Mouse (Mus musculus): ENCODE measurements around the gene Rpap1. TPM values are rescaled to one million over a fixed set of nuclear protein-coding genes. Genes with fewer than 3 reads are reported as not detected.
A peak's percentile ranks its signal among the peaks of the same experiment; 100 is the strongest.

The Rpap1 gene
- polyA plus RNA-seq, 1 experiment from 2014 or later, result 19.9 TPM

DNA sequence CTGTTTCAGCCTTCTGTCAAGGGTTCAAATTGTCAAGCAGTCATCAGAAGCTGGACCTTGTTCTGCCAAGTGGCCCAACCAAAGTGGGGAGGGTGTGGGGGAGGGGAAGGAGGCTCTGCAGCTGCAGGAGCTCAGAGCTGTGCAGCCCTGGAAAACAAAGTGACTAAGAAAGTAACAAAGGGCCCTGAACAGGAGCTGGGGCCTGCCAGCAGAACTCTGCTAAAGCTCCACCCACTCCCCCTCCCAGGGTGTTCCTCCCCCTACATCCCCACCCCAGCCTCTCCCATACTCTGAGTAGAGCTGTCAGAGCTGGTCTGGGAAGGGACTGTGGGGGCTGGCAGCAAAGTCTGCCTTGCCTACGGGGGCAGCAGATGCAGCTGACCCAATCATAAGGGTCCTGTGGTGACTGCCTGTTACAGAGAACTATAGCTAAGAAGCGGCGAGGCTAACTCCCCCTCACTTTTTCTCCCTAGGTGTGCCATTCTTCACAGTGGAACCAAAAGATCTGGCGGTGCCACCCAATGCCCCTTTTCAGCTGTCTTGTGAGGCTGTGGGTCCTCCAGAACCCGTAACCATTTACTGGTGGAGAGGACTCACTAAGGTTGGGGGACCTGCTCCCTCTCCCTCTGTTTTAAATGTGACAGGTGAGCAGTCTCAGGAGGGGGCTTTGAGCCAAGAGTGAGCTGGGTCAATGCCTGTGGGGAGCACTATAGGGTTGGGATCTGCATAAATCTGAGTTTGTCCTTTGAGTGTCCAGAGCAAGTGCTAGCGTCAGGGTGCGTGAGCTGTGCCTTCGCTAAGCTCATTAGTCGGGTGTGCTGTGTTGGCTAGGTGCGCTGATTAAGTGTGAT is 15.7 kb upstream of the Rpap1 start:
- peak overlapping the region; percentile 48 for H3K27ac ChIP-seq (ENCODE audit: low read depth, low read length)
- peak; percentile 68 for DNase-seq (ENCODE audit: low spot score)
- H3K27me3 ChIP-seq (ENCODE audit: control insufficient read depth, insufficient read depth, low read length), result 0 out of 2 replicates have a peak, but pooled peaks cover 9% of the 10 kb centered on the region
- no peaks in the 10 kb centered on the region for H3K36me3 ChIP-seq (ENCODE audit: control insufficient read depth, insufficient read depth, low read length)
- WGBS, result 25% methylated on average over 10 of the region's 10 CpGs
- no peaks in the 10 kb centered on the region for H3K9me3 ChIP-seq (ENCODE audit: control insufficient read depth, low read length)
- H3K4me2 ChIP-seq (replicated peaks; ENCODE audit: low read depth, low read length), result peak overlapping the region; percentile 11; the same call in 1 of the 2 replicates
- H3K4me3 ChIP-seq (ENCODE audit: low read depth, low read length), result no peak overlapping the region
- peak overlapping the region; percentile 32; the same call in 1 of the 2 replicates for H3K9ac ChIP-seq (ENCODE audit: low read depth, low read length)
- H3K4me1 ChIP-seq (replicated peaks; ENCODE audit: control insufficient read depth, insufficient read depth, low read length), result peaks cover 24% of the 10 kb centered on the region
- ATAC-seq (ENCODE audit: low FRiP score), result peak; percentile 71

DNA sequence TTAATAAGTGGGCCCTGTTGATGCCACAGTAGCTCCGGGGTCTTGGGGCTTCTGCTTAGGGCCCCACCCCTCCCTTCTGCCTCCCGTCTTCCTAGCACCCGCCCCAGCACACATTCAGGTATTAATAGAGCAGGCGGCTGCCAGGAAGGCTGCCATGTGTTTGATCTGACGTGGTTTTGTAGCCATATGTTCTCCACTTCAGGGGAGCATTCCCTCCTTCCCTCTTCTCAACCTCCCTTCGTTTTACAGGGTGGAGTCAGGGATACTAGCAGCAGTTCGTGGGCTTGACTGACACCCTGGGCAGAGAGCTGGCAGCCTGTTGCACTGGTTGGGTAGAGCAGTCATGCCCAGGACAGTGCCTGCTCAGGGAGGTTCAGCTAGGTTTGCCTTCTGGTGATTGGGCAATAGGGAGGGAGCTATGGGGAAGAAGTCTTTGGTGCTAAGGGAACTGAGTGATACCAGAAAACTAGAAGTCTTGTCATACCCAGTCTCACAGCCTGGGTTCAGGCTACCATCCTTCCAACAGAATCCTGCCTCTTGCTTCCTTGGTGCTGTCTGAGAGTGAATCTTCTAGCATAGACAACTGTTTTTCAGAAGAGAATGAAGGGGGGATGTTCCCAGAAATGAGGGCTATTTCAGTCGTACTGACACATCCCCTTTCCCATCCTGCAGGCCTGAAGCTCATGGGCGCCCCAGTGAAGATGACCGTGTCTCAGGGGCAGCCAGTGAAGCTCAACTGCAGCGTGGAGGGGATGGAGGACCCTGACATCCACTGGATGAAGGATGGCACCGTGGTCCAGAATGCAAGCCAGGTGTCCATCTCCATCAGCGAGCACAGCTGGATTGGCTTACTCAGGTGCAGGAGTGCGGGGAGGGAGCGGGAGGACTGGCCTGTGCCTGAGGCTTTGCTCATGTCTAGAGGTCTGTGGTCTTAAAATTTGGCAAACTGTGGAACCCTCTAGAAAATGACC is 13.8 kb upstream of the Rpap1 start:
- H3K27ac ChIP-seq (ENCODE audit: low read depth, low read length), result no peak overlapping the region
- H3K36me3 ChIP-seq (ENCODE audit: control insufficient read depth, insufficient read depth, low read length), result no peaks in the 10 kb centered on the region
- peak overlapping the region; percentile 88 for H3K4me3 ChIP-seq (ENCODE audit: low read depth, low read length)
- H3K9ac ChIP-seq (ENCODE audit: low read depth, low read length), result peak overlapping the region; percentile 91
- H3K9me3 ChIP-seq (ENCODE audit: control insufficient read depth, low read length), result no peaks in the 10 kb centered on the region
- no peak for DNase-seq (ENCODE audit: low spot score)
- H3K4me1 ChIP-seq (replicated peaks; ENCODE audit: control insufficient read depth, insufficient read depth, low read length), result peaks cover 24% of the 10 kb centered on the region
- 48% methylated on average over 15 of the region's 15 CpGs for WGBS
- no peak for ATAC-seq (ENCODE audit: low FRiP score)
- H3K4me2 ChIP-seq (replicated peaks; ENCODE audit: low read depth, low read length), result peak overlapping the region; percentile 98
- H3K27me3 ChIP-seq (ENCODE audit: control insufficient read depth, insufficient read depth, low read length), result peaks cover 9% of the 10 kb centered on the region; the same call in 1 of the 2 replicates

DNA sequence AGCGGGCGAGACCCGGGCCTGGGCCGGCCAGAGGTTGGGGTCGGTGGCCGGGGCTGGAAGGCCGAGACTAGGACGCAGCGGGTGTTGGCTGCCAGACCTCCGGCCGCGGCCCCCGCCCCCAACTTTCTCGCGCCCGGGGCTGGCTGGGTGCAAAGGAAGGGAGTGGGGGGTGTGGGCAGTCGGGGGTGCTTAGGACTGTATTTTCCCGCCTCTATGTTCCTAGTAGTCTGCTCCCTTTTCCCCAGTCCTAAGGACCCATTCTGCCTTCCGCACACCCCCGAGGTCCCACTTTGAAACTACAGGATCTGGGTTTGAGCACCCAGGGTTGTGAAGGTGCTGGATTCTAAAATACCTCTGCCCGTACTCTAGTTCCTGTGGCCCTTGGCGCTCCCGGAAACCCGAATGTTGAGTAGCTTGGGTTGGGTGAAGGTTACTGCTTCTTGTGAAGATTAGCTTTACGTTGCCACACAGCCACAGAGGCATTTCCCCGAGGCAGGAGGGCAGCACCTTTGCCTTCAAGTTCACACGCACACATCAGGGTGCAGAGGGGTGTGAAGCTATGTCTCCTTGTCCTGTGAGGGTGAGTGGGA is 12.7 kb upstream of the Rpap1 start:
- DNase-seq (ENCODE audit: low spot score) (peak; percentile 52), ATAC-seq (ENCODE audit: low FRiP score) (peak; percentile 22; the same call in 1 of the 2 replicates)
- H3K36me3 ChIP-seq (ENCODE audit: control insufficient read depth, insufficient read depth, low read length), result no peaks in the 10 kb centered on the region
- peak overlapping the region; percentile 53; the same call in 1 of the 2 replicates for H3K27ac ChIP-seq (ENCODE audit: low read depth, low read length)
- H3K4me1 ChIP-seq (replicated peaks; ENCODE audit: control insufficient read depth, insufficient read depth, low read length), result peaks cover 24% of the 10 kb centered on the region
- peaks cover 9% of the 10 kb centered on the region; the same call in 1 of the 2 replicates for H3K27me3 ChIP-seq (ENCODE audit: control insufficient read depth, insufficient read depth, low read length)
- WGBS, result 1% methylated on average over 23 of the region's 27 CpGs
- H3K9ac ChIP-seq (ENCODE audit: low read depth, low read length), result peak overlapping the region; percentile 91
- H3K9me3 ChIP-seq (ENCODE audit: control insufficient read depth, low read length), result no peaks in the 10 kb centered on the region
- peak overlapping the region; percentile 88 for H3K4me3 ChIP-seq (ENCODE audit: low read depth, low read length)
- peak overlapping the region; percentile 98 for H3K4me2 ChIP-seq (replicated peaks; ENCODE audit: low read depth, low read length)

DNA sequence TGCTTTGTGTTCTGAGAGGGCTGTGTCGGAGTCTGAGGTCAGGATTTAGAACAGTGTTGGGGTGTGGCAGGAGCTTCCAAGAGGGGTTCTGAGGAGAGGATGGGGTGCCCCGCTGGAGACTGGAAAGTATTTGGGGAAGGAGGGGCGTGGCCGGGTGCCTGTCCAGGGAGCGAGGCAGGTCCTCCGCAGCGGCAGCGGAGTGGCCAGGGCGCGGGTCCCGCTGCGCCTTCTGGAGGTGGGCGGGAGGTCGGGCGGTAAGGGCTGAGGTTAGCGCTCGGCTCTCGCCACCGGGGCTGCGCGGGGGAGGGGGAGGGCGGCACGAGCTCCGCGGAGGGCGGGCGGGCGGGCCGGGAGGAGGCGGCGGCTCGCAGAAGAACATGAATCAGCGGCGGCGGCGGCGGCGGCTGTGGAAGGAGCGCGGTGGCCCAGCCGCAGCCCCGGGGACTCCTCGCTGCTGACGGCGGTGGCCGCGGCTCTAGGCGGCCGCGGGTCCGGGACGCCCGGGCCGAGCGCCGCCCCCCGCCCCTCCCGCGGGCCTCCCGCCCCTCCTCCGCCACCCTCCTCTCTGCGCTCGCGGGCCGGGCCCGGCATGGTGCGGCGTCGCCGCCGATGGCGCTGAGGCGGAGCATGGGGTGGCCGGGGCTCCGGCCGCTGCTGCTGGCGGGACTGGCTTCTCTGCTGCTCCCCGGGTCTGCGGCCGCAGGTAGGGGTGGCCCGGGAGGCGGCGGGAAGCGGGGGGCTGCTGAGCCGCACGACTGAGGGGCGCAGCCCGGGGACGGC is 12.0 kb upstream of the Rpap1 start:
- H3K4me3 ChIP-seq (ENCODE audit: low read depth, low read length), result peak overlapping the region; percentile 88
- no peaks in the 10 kb centered on the region for H3K36me3 ChIP-seq (ENCODE audit: control insufficient read depth, insufficient read depth, low read length)
- DNase-seq (ENCODE audit: low spot score), result peak; percentile 68
- H3K4me2 ChIP-seq (replicated peaks; ENCODE audit: low read depth, low read length), result peak overlapping the region; percentile 98
- peak; percentile 51 for ATAC-seq (ENCODE audit: low FRiP score)
- H3K9me3 ChIP-seq (ENCODE audit: control insufficient read depth, low read length), result no peaks in the 10 kb centered on the region
- H3K4me1 ChIP-seq (replicated peaks; ENCODE audit: control insufficient read depth, insufficient read depth, low read length), result peaks cover 19% of the 10 kb centered on the region
- H3K27ac ChIP-seq (ENCODE audit: low read depth, low read length), result peak overlapping the region; percentile 53; the same call in 1 of the 2 replicates
- peak overlapping the region; percentile 91 for H3K9ac ChIP-seq (ENCODE audit: low read depth, low read length)
- H3K27me3 ChIP-seq (ENCODE audit: control insufficient read depth, insufficient read depth, low read length), result peaks cover 9% of the 10 kb centered on the region; the same call in 1 of the 2 replicates
- WGBS, result 0% methylated on average over 17 of the region's 89 CpGs

DNA sequence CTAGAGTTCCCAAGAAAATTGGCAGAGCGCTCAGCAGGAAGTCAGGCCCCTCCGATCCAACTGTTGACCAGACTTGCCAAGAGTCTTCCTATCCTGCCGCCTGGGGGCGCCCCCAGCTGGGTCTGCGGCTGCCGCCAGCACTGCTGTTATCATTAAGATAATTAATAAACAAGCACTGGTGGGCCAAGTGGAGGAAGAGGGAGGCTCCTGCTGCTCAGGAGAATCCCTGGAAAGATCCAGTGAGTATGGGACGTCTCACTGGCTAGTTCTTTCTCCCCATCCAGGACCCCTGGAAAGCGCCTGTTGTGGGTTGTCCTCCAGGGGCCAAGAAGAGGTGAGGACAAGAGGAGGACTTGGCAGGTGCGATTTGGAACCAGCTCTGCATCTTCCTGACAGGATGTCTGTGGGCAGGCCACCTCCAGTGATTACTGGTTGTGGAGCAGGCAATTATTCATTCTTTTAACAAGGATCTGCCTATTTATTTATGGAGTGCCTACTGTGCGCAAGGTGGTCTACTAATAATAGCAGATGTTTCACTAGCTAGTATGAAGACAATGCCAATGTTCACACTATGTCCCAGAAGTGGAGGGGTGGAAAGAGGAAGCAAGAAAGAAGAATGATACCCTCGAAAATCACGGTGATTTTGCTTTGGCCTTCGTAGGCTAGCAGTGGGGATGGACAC is 11.1 kb upstream of the Rpap1 start:
- H3K9me3 ChIP-seq (ENCODE audit: control insufficient read depth, low read length), result no peaks in the 10 kb centered on the region
- H3K27ac ChIP-seq (ENCODE audit: low read depth, low read length), result no peak overlapping the region
- no peak overlapping the region for H3K9ac ChIP-seq (ENCODE audit: low read depth, low read length)
- H3K27me3 ChIP-seq (ENCODE audit: control insufficient read depth, insufficient read depth, low read length), result peaks cover 6% of the 10 kb centered on the region; the same call in 1 of the 2 replicates
- H3K4me2 ChIP-seq (replicated peaks; ENCODE audit: low read depth, low read length), result peak overlapping the region; percentile 98; the same call in 1 of the 2 replicates
- peak overlapping the region; percentile 88; the same call in 1 of the 2 replicates for H3K4me3 ChIP-seq (ENCODE audit: low read depth, low read length)
- peaks cover 11% of the 10 kb centered on the region for H3K4me1 ChIP-seq (replicated peaks; ENCODE audit: control insufficient read depth, insufficient read depth, low read length)
- no peaks in the 10 kb centered on the region for H3K36me3 ChIP-seq (ENCODE audit: control insufficient read depth, insufficient read depth, low read length)
- WGBS, result 11% methylated on average over 13 of the region's 13 CpGs
- DNase-seq (ENCODE audit: low spot score) (peak; percentile 73), ATAC-seq (ENCODE audit: low FRiP score) (no peak)

DNA sequence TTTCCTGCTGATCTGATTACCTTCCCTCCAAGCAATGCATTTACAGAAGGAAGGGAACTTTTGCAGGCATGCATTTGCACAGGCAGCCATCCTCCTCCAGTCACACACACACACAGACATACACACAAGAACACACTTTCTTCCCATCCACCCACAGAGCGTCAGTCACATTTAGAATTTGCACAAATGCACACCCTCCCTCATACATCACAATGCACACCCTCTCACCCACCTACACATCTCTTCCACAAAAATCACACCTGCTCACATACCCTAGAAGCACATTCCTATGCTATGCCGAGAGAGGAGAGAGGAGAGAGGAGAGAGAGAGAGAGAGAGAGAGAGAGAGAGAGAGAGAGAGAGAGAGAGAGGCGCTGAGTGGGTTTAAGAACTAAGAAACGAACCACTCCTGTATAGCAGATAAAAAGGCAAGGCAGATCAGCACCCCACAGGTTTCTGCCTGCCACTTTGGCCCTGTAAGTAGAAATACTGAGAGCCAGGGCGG is 10.0 kb upstream of the Rpap1 start, which contains the start of gene Tyro3:
TSS of gene Tyro3 (plus strand) at position 455 of the 505 bp plus-strand sequence.
- Histone ChIP-seq H3K27me3 (ENCODE audit: control insufficient read depth, insufficient read depth, low read length) (peaks cover 6% of the 10 kb centered on the region; the same call in 1 of the 2 replicates), H3K9me3 (ENCODE audit: control insufficient read depth, low read length) (no peaks in the 10 kb centered on the region)
- DNase-seq (ENCODE audit: low spot score), result no peak

DNA sequence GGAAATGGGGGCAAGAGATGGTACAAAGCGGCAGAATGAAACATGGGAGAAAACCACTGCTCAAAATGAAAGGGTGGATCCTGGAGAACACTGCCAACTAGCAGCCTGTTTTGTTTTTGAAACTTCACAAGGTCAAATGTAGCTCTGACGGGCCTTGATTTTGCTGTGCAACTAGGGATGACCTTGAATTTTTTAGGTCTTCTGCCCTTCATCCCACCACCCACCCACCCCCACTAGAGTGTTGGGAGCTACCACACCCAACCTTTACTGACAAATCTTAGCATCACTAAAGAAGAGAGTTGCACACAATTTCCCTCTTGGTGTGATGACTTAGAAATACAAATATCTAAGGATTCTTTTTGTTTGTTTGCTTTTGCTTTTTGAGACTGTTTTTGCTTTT is 2.7 kb upstream of the Rpap1 start:
- WGBS, result 88% methylated on average over 2 of the region's 2 CpGs
- Histone ChIP-seq H3K4me2 (replicated peaks; ENCODE audit: low read depth, low read length) (no peak overlapping the region), H3K9ac (ENCODE audit: low read depth, low read length) (no peak overlapping the region), H3K36me3 (ENCODE audit: control insufficient read depth, insufficient read depth, low read length) (no peaks in the 10 kb centered on the region), H3K27me3 (ENCODE audit: control insufficient read depth, insufficient read depth, low read length) (no peaks in the 10 kb centered on the region), H3K27ac (ENCODE audit: low read depth, low read length) (no peak overlapping the region), H3K4me3 (ENCODE audit: low read depth, low read length) (no peak overlapping the region), H3K9me3 (ENCODE audit: control insufficient read depth, low read length) (no peaks in the 10 kb centered on the region), H3K4me1 (replicated peaks; ENCODE audit: control insufficient read depth, insufficient read depth, low read length) (no peaks in the 10 kb centered on the region)
- ATAC-seq (ENCODE audit: low FRiP score), result no peak
- DNase-seq (ENCODE audit: low spot score), result no peak

More for the DNA sequence above, 10.0 kb upstream of the Rpap1 start, which contains the start of gene Tyro3:
- no peak for ATAC-seq (ENCODE audit: low FRiP score)
- WGBS, result 65% methylated on average over 5 of the region's 5 CpGs
- Histone ChIP-seq H3K4me3 (ENCODE audit: low read depth, low read length) (no peak within 1 kb of the TSS), H3K9ac (ENCODE audit: low read depth, low read length) (no peak within 1 kb of the TSS), H3K4me1 (replicated peaks; ENCODE audit: control insufficient read depth, insufficient read depth, low read length) (peaks cover 3% of the 10 kb centered on the region; the same call in 1 of the 2 replicates), H3K27ac (ENCODE audit: low read depth, low read length) (no peak within 1 kb of the TSS), H3K4me2 (replicated peaks; ENCODE audit: low read depth, low read length) (no peak within 1 kb of the TSS), H3K36me3 (ENCODE audit: control insufficient read depth, insufficient read depth, low read length) (no peaks in the 10 kb centered on the region)
